Mouse (Mus musculus) forebrain, embryonic 11.5 days (tissue): ENCODE results near the gene Aldh1b1. TPM values are rescaled to one million over a fixed set of nuclear protein-coding genes. Genes with fewer than 3 reads are reported as not detected.

Experiments used
- ATAC-seq: fragments of 200-750 bp; cut with Nextera tagmentation; replicated peaks from 2 replicates; pipeline ENCODE4 v1.8.0; 2017; ENCODE audit warnings: moderate TSS enrichment; ENCODE audit not compliant: low FRiP score
- DNase-seq: peaks from one replicate; pipeline ENCODE4 v3.0.0-alpha.2; 2017; ENCODE audit warnings: low spot score
- H3K27ac ChIP-seq: fragments of 300-500 bp; sonication (generic); 2 replicates; pipeline ENCODE4 v1.5.1; 2014; ENCODE audit warnings: low read depth, low read length
- H3K27me3 ChIP-seq: fragments of 300-500 bp; sonication (generic); 2 replicates; pipeline ENCODE4 v1.6.1; 2014; ENCODE audit warnings: mild to moderate bottlenecking, low read length, mixed read lengths; ENCODE audit not compliant: control insufficient read depth, insufficient read depth
- H3K36me3 ChIP-seq: fragments of 300-500 bp; sonication (generic); 2 replicates; pipeline ENCODE4 v1.6.1; 2014; ENCODE audit warnings: mild to moderate bottlenecking, low read length, moderate library complexity, mixed read lengths; ENCODE audit not compliant: control insufficient read depth, insufficient read depth
- H3K4me1 ChIP-seq: fragments of 300-500 bp; sonication (generic); replicated peaks from 2 replicates; pipeline ENCODE4 v1.6.1; 2014; ENCODE audit warnings: low read length, mixed read lengths; ENCODE audit not compliant: control insufficient read depth, insufficient read depth
- H3K4me2 ChIP-seq: fragments of 300-500 bp; sonication (generic); 2 replicates; pipeline ENCODE4 v1.6.1; 2014; ENCODE audit warnings: low read depth, mild to moderate bottlenecking, low read length, moderate library complexity, mixed read lengths; ENCODE audit not compliant: severe bottlenecking
- H3K4me3 ChIP-seq: fragments of 300-500 bp; sonication (generic); 2 replicates; pipeline ENCODE4 v1.5.1; 2014; ENCODE audit warnings: low read depth, low read length
- H3K9ac ChIP-seq: fragments of 300-500 bp; sonication (generic); 2 replicates; pipeline ENCODE4 v1.6.1; 2014; ENCODE audit warnings: low read length
- H3K9me3 ChIP-seq: fragments of 300-500 bp; sonication (generic); 2 replicates; pipeline ENCODE4 v1.6.1; 2016; ENCODE audit warnings: low read length, mixed read lengths; ENCODE audit not compliant: control insufficient read depth
- WGBS: fragments of 180-500 bp; shearing (Covaris S2); extraction: QIAGEN DNeasy Blood & Tissue Kit; methylation state at CpG from one replicate; pipeline ENCODE4 v1.1.7; 2014; 5-methylcytosine and 5-hydroxymethylcytosine counted together
- polyA plus RNA-seq: library from polyadenylated mRNA; unstranded; fragments of >200 nt; fragmentation: Nextera tagmentation; extraction: Ambion mirVana; gene quantifications from 2 replicates; pipeline ENCODE4 v1.2.1, GENCODE M21; 2014

Gene Aldh1b1
- polyA plus RNA-seq, 1 experiment from 2014 or later: 5.2 TPM

DNA sequence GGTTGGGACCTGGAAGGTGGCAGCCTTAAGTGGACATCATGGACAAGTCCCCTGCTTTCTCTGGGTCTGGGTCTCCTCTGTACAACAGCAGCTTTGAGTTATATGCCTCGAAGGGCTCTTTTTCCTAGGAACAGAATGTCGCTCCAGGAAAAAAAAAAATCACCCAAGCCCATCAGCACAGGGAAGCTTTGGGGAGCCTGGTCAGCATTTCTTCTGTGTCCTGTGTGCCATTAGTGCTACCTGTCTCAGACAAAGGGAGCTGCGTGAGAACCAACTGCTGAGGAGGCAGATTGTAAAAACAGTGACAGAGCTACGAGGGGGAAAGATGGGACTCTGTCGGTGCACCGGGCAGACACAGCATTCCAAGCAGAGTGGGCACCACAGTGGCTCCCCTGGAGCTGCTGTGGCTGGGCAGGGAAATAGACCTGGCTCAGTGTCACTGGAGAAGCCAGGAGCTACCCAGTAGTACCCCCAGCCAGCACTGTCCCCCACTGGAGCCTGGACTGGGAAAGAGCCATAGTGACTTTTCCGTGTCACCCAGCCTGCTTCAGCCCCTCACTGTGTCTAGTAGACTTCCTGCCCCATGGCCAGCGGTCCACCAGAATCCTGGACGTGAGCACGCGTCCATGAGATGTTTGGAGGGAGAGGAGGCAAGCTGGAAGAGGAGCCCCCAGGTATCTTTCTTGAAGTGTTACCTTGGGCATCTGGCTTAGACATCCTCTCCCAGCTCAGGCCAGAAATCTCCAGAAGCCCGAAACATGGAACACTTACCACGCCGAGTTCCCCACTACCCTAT lies 26.1 kb downstream of the Aldh1b1 start:
- Histone ChIP-seq H3K4me3 (peak overlapping the region; percentile 60), H3K9me3 (no peaks in the 10 kb centered on the region), H3K9ac (peak overlapping the region; percentile 81), H3K4me2 (peak overlapping the region; percentile 62), H3K27ac (peak overlapping the region; percentile 97), H3K36me3 (no peaks in the 10 kb centered on the region), H3K27me3 (peaks cover 36% of the 10 kb centered on the region), H3K4me1 (peaks cover 40% of the 10 kb centered on the region; the same call in 1 of the 2 replicates)
- WGBS: 26% methylated on average over 14 of the region's 14 CpGs
- peak; percentile 65 for DNase-seq
- ATAC-seq: no peak

- Histone ChIP-seq H3K9ac (peak within 1 kb of the TSS; percentile 81), H3K4me2 (peak within 1 kb of the TSS; percentile 62), H3K4me3 (peak within 1 kb of the TSS; percentile 60), H3K27ac (peak within 1 kb of the TSS; percentile 97), H3K27me3 (peaks cover 36% of the 10 kb centered on the region), H3K4me1 (peaks cover 46% of the 10 kb centered on the region; the same call in 1 of the 2 replicates), H3K9me3 (no peaks in the 10 kb centered on the region), H3K36me3 (no peaks in the 10 kb centered on the region)
- ATAC-seq (0 out of 2 replicates have a peak, but pooled peaks have one; percentile 31), DNase-seq (peak; percentile 82)
- 2% methylated on average over 85 of the region's 91 CpGs for WGBS
Observed at GRCm38 (mm10) chr4:45826275-45827040, 27.6 kb downstream of the Aldh1b1 start, which contains the start of gene Igfbpl1. Gene Igfbpl1, minus strand, starts transcription at chr4:45826923.

GRCm38 (mm10) chr4:45829907-45830759 lies 31.3 kb downstream of the Aldh1b1 start:
- Histone ChIP-seq H3K27me3 (peaks cover 31% of the 10 kb centered on the region), H3K36me3 (no peaks in the 10 kb centered on the region), H3K27ac (peak overlapping the region; percentile 76), H3K4me3 (no peak overlapping the region), H3K9ac (peak overlapping the region; percentile 28), H3K9me3 (no peaks in the 10 kb centered on the region), H3K4me2 (peak overlapping the region; percentile 5; the same call in 1 of the 2 replicates), H3K4me1 (peaks cover 23% of the 10 kb centered on the region; the same call in 1 of the 2 replicates)
- ATAC-seq (peak; percentile 64), DNase-seq (peak; percentile 60)
- WGBS: 21% methylated on average over 13 of the region's 13 CpGs

DNA sequence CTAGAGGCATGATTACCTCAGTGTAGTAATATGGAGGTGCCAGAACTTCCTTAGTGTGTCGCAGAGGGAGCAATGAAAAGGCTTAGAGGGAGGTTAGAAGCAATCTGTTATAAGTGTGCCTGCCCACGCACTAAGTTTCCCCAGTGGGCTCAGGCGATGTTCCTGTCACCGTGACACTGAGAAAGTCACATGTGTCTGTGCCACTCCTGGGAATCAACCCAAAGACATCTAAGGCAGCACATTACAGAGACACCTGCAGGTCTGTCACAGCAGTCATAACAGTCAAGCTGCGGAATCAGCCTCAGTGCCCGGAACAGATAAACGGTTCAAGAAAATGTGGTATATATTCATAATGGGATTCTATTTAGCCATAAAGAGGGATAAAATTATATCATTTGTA lies 33.2 kb downstream of the Aldh1b1 start:
- peaks cover 19% of the 10 kb centered on the region; the same call in 1 of the 2 replicates for H3K4me1 ChIP-seq
- H3K4me3 ChIP-seq: no peak overlapping the region
- no peak overlapping the region for H3K4me2 ChIP-seq
- H3K9ac ChIP-seq: no peak overlapping the region
- H3K9me3 ChIP-seq: no peaks in the 10 kb centered on the region
- no peak for DNase-seq
- no peaks in the 10 kb centered on the region for H3K36me3 ChIP-seq
- ATAC-seq: no peak
- 92% methylated on average over 7 of the region's 7 CpGs for WGBS
- H3K27me3 ChIP-seq: peaks cover 16% of the 10 kb centered on the region
- H3K27ac ChIP-seq: no peak overlapping the region

DNA sequence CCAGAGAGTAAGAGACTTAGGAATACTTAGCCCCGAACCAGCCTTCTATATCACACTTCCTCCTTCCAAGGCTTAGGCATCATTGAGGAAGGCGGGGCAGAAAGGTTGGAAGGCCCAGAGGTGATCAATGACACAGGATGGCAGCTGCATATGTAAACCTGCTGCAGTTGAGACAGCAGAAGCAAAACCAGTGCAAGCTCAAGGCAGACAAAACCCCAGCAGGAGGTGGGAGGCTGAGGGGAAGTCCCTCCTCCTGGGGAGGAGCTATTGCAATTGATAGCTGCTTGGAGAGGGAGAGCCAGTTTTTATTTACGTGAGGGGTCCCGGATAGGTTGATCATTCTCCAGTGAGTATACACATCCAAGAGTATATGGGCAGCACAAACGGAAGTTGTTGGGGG lies 34.6 kb downstream of the Aldh1b1 start:
- Histone ChIP-seq H3K9me3 (no peaks in the 10 kb centered on the region), H3K4me3 (no peak overlapping the region), H3K27ac (no peak overlapping the region), H3K27me3 (peaks cover 3% of the 10 kb centered on the region; the same call in 1 of the 2 replicates), H3K36me3 (no peaks in the 10 kb centered on the region), H3K4me2 (no peak overlapping the region), H3K9ac (no peak overlapping the region), H3K4me1 (peaks cover 17% of the 10 kb centered on the region; the same call in 1 of the 2 replicates)
- ATAC-seq: no peak
- no peak for DNase-seq
- WGBS: 35% methylated on average over 5 of the region's 5 CpGs

- Histone ChIP-seq H3K36me3 (no peaks in the 10 kb centered on the region), H3K9me3 (no peaks in the 10 kb centered on the region), H3K9ac (no peak overlapping the region), H3K4me1 (peaks cover under 1% of the 10 kb centered on the region; the same call in 1 of the 2 replicates), H3K4me3 (no peak overlapping the region), H3K4me2 (no peak overlapping the region), H3K27me3 (0 out of 2 replicates have a peak, but pooled peaks cover 2% of the 10 kb centered on the region), H3K27ac (no peak overlapping the region)
- ATAC-seq: no peak
- peak; percentile 74 for DNase-seq
- 47% methylated on average over 14 of the region's 14 CpGs for WGBS
Observed at GRCm38 (mm10) chr4:45844355-45844754, 45.5 kb downstream of the Aldh1b1 start.

DNA sequence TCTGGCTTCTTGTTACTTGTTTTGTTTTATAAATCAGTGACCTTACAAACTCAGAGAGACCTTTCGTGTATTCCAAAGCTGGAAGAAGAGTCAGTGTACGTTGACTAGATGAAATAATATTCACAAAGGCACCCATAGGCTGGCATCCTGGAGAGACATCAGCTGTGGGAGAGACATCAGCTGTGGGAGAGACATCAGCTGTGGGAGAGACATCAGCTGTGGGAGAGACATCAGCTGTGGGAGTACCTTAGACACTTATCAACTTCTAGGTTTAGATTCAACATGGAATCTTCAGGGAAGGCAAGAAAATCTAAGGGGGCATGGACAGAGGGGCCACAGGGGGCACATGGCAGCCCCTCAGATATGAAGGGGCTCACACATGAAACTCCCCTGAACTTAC lies 47.4 kb downstream of the Aldh1b1 start:
- Histone ChIP-seq H3K4me3 (no peak overlapping the region), H3K27ac (no peak overlapping the region), H3K9ac (no peak overlapping the region), H3K4me2 (no peak overlapping the region), H3K36me3 (no peaks in the 10 kb centered on the region), H3K9me3 (no peaks in the 10 kb centered on the region), H3K4me1 (peaks cover 3% of the 10 kb centered on the region; the same call in 1 of the 2 replicates), H3K27me3 (peaks cover 4% of the 10 kb centered on the region; the same call in 1 of the 2 replicates)
- 92% methylated on average over 2 of the region's 2 CpGs for WGBS
- no peak for ATAC-seq
- no peak for DNase-seq
